Mouse (Mus musculus) activated CD4-positive, CD25-positive, alpha-beta regulatory T cell, adult 4 months (primary cell): ENCODE data around the gene Nmur2. TPM values are rescaled to one million over a fixed set of nuclear protein-coding genes. Genes with fewer than 3 reads are reported as not detected.

Source experiments
- ATAC-seq: one replicate; pipeline ENCODE4 v1.8.0; 2017
- polyA plus RNA-seq, 2 experiments: library from polyadenylated mRNA; unstranded; fragments of 100-300 nt; shearing (Covaris generic); gene quantifications; one replicate each; pipeline ENCODE4 v1.2.1; 2017

Gene Nmur2
- polyA plus RNA-seq: not detected

DNA sequence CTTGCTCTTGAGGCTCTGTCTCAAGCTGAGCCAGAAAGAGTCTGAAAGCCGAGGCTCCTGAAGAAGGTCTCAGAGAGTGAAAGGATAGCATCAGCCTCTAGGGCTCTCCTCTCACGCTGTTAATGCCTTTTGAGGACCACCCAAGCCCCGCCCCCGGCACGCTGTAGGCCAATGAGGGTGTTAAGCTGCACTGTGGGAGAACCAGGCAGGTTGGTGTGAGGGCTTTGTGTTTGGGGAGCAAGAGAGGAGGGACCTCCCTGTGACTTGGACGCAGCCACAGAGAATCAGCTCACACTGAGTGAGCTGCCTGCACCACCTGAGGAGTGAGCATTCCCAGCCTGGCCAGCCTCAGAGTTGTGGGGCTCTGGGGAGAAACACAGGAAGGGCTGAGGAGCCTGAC, at the start of gene Nmur2:
TSS of gene Nmur2 (minus strand) at position 94 of the 400 bp plus-strand sequence.
- no peak for ATAC-seq

DNA sequence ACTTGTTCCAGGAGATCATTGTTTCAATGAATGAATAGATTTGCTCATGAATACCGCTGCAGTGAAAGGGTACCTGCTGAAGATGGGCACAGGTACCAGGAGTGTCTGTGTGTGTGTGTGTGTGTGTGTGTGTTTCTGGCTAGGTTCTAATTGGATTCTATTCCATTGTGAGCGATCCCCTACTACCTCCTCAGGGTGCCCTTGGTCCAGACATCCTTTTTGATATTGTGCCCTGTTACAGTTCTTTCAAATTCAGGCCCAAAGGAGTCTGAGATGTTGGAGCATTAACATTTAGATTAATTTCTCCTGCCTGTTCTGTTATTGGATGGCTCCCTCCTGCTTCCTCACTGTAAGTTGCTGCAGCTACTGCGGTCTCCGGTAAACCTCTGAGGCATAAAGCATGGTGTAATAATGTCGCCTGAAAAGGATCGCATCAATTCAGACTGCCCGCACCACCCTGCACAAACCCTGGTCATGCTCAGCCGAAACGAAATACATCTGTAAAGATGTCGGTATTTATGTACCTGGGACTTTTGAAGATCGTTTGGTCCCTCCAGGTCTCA, 48.4 kb upstream of the Nmur2 start:
- ATAC-seq: no peak

GRCm38 (mm10) chr11:56072131-56072530, 31.3 kb upstream of the Nmur2 start:
- no peak for ATAC-seq

DNA sequence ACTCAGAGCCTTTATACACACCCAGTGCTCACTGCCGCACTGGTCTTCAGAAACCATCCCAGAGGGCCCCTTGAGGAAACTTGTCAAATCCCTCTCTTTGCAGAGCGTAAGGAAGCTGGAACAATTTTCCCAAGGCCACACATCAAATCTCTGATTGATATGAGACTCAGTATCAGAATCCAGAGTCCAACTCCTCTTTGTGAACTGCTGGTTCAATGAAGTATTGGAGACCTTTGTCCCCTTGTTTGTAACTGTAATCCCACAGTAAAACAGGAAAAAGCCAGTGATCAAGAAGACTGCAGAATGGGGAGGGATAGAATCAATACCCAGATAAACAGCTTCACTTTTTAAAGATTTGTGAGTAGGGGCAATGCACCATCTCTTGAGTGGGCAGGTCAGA, 28.8 kb upstream of the Nmur2 start:
- ATAC-seq: no peak

- no peak for ATAC-seq
Measured at GRCm38 (mm10) chr11:56065147-56065546, 24.3 kb upstream of the Nmur2 start.

DNA sequence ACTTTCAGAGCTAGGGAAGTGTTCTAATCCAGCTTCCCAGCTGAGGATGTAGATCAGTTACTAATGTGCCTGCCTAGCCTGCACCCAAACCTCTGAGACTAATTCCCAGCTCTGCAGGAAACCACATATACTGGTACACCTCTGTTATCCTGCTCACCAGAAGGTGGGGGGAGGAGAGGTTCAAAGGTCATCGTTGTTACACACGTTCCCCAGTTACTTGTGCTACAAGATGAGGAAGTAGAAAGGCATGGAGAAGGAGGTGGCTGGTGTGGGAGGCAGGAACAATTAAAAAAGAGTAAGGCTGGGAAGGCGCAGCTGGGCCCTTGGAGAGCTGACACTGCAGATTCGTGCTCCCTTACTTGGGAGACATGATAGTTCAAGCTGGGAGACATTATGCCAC, 23.8 kb upstream of the Nmur2 start:
- no peak for ATAC-seq

DNA sequence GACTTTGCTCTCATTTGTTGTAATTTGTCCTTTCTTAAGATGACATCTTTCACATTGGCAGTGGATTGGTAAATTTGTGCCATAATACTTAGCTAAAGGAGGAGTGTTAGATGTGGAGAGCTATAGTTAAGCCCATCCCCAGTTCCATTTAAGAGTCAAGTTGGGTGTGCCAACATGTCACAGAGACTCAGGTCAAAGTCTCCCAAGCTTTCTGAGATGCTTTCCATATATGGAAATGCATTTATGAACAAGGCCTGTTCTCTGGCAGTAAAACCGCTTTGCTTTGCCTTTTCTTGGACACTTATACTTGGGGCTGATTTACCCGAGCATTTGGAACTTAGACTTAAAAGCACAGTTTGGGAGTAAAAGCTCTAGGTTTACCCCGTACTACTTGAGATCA, 18.4 kb upstream of the Nmur2 start:
- no peak for ATAC-seq

DNA sequence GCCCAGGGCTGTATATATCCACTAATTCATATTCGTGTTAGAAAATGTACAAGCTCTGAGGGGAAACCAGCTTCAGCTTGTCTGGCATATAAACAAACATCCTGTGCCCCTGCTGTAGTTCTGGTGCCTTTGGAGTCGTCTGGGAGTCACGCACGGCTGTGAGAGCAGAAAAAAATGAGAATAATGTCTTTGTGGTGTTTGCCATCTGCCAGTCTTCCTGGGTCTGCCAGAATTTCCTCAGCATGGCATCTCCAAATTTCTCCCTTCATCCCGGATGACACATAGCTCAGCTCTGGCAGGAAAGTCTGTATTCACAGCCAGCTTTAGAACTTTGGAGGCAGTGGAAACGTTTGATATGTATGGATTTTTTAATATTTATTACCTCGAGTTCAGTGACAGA, 13.6 kb upstream of the Nmur2 start:
- ATAC-seq: no peak

GRCm38 (mm10) chr11:56026854-56027253, 14.0 kb downstream of the Nmur2 start:
- no peak for ATAC-seq

DNA sequence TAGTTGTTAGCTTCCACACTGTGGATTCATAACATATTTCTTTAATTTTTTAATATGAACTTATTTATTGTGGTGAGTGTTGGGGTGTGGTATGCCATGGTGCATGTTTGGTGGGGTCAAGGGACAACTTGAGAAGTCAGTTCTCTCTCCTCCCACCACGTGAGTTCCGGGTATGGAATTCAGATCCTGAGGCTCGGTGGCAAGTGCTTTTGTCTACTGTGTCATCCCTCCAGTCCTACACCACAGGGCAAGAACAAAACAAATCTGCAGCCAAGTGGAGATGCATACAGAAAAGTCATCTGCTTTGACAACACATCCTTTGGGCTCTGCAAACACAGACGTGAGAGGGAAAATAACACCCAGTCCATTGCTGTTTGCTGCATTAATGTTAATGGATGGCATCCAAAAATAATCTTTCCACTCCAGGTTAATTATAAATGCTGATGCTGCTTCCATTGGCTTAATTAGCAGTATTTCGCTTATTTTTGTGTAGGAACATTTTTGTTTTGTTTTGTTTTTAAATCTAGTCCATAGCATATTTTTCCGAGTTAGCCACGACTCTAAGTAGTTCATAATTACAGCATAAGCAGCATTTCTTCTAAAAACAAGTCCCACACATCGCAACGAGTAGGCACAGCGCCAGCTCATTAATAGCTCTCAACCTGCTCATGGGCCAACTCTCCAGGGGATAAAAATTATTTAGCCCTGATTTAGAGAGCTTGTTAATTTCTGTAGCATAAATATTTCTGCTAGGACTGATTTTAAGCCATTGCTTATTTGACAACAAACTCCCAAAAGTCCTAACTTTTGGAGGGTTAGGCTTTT, 14.9 kb downstream of the Nmur2 start:
- no peak for ATAC-seq

GRCm38 (mm10) chr11:56013510-56014057, 27.2 kb downstream of the Nmur2 start:
- no peak for ATAC-seq

DNA sequence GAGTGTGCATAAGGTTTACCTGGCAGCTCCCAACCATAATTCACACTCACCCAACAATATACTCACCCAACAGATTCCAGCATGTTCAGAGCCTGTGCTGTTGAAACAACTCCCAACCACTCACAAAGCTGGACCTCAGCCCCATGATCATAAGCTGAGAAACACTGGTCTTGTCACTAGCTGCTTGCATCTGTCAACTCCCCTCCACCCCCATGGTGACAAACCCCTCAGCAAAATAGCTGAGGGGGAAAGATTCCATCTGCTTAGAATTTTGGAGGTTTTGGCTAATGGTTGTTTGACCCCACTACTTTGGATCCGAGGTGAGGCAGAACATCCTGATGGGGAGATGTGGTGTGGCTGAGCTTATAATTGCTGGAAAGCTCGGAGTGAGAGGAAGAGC, 28.4 kb downstream of the Nmur2 start:
- ATAC-seq: no peak

DNA sequence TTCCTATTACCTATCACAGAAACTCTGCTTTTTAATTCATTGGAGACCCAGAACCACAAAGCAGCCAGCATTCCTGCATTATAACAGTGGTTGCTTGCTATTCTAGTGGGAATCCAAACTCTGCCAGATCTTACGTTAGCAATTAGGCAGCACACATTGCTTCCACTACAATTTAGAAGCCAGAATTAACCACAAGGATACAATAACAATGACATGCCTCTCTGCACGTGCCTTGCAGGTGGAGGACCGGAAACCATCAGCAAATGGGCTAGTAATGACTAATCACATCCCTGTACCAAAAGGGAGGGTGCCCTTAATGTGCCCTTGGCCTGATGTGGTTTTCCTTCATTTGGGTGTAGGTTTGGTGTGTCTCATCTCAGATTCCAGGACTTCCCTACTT, 32.5 kb downstream of the Nmur2 start:
- no peak for ATAC-seq

DNA sequence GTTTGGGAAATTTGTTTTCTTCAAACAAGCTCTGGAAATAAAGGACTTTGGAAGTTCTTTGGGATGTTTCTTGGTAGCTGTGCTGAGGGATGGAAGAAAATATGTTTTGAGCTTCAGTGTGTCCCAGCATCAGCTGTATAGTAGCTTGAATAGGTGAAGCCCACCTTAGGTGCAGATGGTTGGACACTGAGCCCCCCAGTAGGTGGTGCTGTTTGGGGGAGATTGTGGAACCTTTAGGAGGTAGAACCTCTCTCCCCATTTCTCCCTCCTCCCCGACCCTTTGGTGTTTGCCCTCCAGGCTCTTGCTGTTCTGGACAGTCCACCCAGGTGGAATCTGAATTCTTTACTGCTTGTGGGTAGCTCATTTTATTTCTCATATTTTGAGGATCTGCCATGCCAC, 48.0 kb downstream of the Nmur2 start:
- no peak for ATAC-seq

- ATAC-seq: no peak
Measured at GRCm38 (mm10) chr11:55992148-55992547, 48.7 kb downstream of the Nmur2 start.

- no peak for ATAC-seq
Measured at GRCm38 (mm10) chr11:55991505-55992066, 49.2 kb downstream of the Nmur2 start.

DNA sequence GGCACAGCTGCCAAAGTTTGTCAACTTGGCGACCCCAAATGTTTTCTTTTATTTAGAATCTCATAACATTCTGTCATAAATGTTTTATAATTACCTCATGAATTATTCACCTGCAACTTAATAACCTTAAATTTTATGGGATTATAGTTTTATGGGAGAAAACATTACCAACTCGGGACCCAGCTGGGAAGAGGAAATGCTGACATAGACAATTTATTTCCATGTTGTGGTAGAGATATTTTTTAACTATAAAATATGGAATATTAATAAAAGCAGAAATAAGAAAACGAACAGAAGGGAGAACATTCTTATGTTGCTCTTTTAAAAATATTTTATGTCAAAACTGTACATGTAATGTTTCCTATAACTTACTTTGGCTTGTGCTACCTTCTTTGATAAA, 56.2 kb downstream of the Nmur2 start:
- ATAC-seq: no peak

DNA sequence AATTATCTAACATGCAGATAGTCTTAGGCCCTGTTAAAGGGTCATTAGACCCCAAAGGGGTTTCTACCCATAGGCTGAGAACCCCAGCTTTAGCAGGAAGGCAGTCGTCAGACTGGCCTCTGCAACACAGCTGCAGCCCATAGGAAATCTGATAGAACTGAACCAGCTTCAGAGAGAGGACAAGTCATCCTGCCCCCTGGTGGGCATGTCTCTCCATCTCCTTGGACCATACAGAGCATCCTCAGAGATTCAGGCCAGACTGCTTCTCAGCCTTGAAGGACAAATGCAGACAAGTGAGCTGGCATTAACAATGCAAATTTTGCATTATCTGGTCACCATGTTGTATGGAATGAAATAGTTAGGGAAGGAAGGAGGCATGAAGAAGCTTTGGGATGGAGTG, 59.2 kb downstream of the Nmur2 start:
- ATAC-seq: no peak

GRCm38 (mm10) chr11:55978146-55978545, 62.7 kb downstream of the Nmur2 start:
- ATAC-seq: no peak
